Mouse (Mus musculus) lung, postnatal 0 days (tissue): ENCODE measurements around the gene Pelo. TPM values are rescaled to one million over a fixed set of nuclear protein-coding genes. Genes with fewer than 3 reads are reported as not detected.

ENCODE experiments used
- ATAC-seq: fragments of 200-750 bp; cut with Nextera tagmentation; 2 replicates; pipeline ENCODE4 v1.8.0; 2017; ENCODE audit warnings: moderate library complexity
- DNase-seq: peaks from one replicate; pipeline ENCODE4 v3.0.0-alpha.2; 2016; ENCODE audit warnings: low spot score
- H3K27ac ChIP-seq: fragments of 300-500 bp; sonication (generic); 2 replicates; pipeline ENCODE4 v1.5.1; 2014; ENCODE audit warnings: antibody characterized with exemption, mild to moderate bottlenecking, low read length, mixed read lengths
- H3K27me3 ChIP-seq: fragments of 300-500 bp; sonication (generic); replicated peaks from 2 replicates; pipeline ENCODE4 v1.6.1; 2014; ENCODE audit warnings: low read length, mixed read lengths; ENCODE audit not compliant: insufficient read depth
- H3K36me3 ChIP-seq: fragments of 300-500 bp; sonication (generic); 2 replicates; pipeline ENCODE4 v1.6.1; 2014; ENCODE audit warnings: low read length, mixed read lengths; ENCODE audit not compliant: insufficient read depth
- H3K4me1 ChIP-seq: fragments of 300-500 bp; sonication (generic); 2 replicates; pipeline ENCODE4 v1.6.1; 2014; ENCODE audit warnings: antibody characterized with exemption, low read depth, low read length, mixed read lengths; ENCODE audit not compliant: insufficient read depth
- H3K4me2 ChIP-seq: fragments of 300-500 bp; sonication (generic); replicated peaks from 2 replicates; pipeline ENCODE4 v1.6.1; 2014; ENCODE audit warnings: low read depth, mild to moderate bottlenecking, low read length, moderate library complexity, mixed read lengths
- H3K4me3 ChIP-seq: fragments of 300-500 bp; sonication (generic); 2 replicates; pipeline ENCODE4 v1.5.1; 2014; ENCODE audit warnings: low read depth, low read length
- H3K9ac ChIP-seq: fragments of 300-500 bp; sonication (generic); replicated peaks from 2 replicates; pipeline ENCODE4 v1.6.1; 2014; ENCODE audit warnings: low read depth, mild to moderate bottlenecking
- H3K9me3 ChIP-seq: fragments of 300-500 bp; sonication (generic); 2 replicates; pipeline ENCODE4 v1.6.1; 2016; ENCODE audit warnings: low read length, mixed read lengths
- CTCF ChIP-seq: IDR thresholded peaks from 2 replicates; pipeline ENCODE4 v1.5.1; 2016; ENCODE audit warnings: antibody characterized with exemption, mild to moderate bottlenecking
- EP300 ChIP-seq: IDR thresholded peaks from 2 replicates; pipeline ENCODE4 v1.6.1; 2016; ENCODE audit warnings: antibody characterized with exemption, mild to moderate bottlenecking, control low read depth
- WGBS: fragments of 180-500 bp; shearing (Covaris S2); extraction: QIAGEN DNeasy Blood & Tissue Kit; methylation state at CpG from one replicate; pipeline ENCODE4 v1.1.7; 2014; 5-methylcytosine and 5-hydroxymethylcytosine counted together
- polyA plus RNA-seq: library from polyadenylated mRNA; unstranded; fragments of >200 nt; fragmentation: Nextera tagmentation; extraction: Ambion mirVana; gene quantifications from 2 replicates; pipeline ENCODE4 v1.2.1, GENCODE M21; 2015

The Pelo gene
- polyA plus RNA-seq, 1 experiment from 2014 or later = 5.4 TPM

- Histone ChIP-seq H3K27me3 (no peaks in the 10 kb centered on the region), H3K27ac (0 out of 2 replicates have a peak overlapping the region, but pooled peaks have one; percentile 27), H3K4me1 (peaks cover 3% of the 10 kb centered on the region; the same call in 1 of the 2 replicates), H3K4me3 (no peak overlapping the region), H3K4me2 (peak overlapping the region; percentile 42), H3K9ac (no peak overlapping the region), H3K36me3 (no peaks in the 10 kb centered on the region), H3K9me3 (no peaks in the 10 kb centered on the region)
- WGBS = 16% methylated on average over 9 of the region's 9 CpGs
- ATAC-seq (peak; percentile 15; the same call in 1 of the 2 replicates), DNase-seq (no peak)
- TF ChIP-seq CTCF = no peak
- no peak for TF ChIP-seq EP300
Observed at GRCm38 (mm10) chr13:115054783-115055182, 35.2 kb downstream of the Pelo start.

DNA sequence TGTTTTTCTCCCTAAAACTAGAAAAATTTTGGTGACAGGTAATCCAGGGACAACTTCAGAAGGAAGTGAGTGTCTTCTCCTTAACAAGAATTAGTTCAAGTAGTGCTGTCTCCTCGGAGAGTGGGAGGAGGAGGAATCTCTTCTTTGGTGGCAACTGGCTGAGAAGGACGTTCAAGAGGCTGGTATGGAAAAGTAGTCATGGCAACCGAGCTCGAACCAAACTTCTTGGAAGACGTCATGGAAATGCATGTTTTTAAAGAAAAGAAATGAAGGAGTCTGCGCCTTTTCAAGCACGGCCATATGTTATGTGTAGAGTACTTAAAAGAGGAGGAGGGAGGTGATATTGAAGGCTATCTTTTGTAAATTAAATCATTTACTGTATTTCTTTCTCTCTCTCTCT is 37.4 kb downstream of the Pelo start:
- DNase-seq = no peak

GRCm38 (mm10) chr13:115050660-115051559 is 39.1 kb downstream of the Pelo start:
- TF ChIP-seq EP300 = peak; percentile 51
- TF ChIP-seq CTCF = peak; percentile 34; the same call in 1 of the 2 replicates
- DNase-seq = peak; percentile 75
- Histone ChIP-seq H3K27ac (peak overlapping the region; percentile 47; the same call in 1 of the 2 replicates), H3K36me3 (no peaks in the 10 kb centered on the region), H3K4me2 (no peak overlapping the region; the same call in 1 of the 2 replicates), H3K9ac (no peak overlapping the region), H3K4me1 (peaks cover 3% of the 10 kb centered on the region; the same call in 1 of the 2 replicates), H3K9me3 (no peaks in the 10 kb centered on the region), H3K27me3 (no peaks in the 10 kb centered on the region), H3K4me3 (no peak overlapping the region)
- 53% methylated on average over 13 of the region's 13 CpGs for WGBS
- ATAC-seq = peak; percentile 89

More for the DNA sequence above, 37.4 kb downstream of the Pelo start:
- H3K36me3 ChIP-seq = no peaks in the 10 kb centered on the region
- 58% methylated on average over 7 of the region's 7 CpGs for WGBS
- ATAC-seq = no peak
- no peak overlapping the region for H3K27ac ChIP-seq
- peaks cover 3% of the 10 kb centered on the region; the same call in 1 of the 2 replicates for H3K4me1 ChIP-seq
- no peaks in the 10 kb centered on the region for H3K27me3 ChIP-seq
- TF ChIP-seq EP300 (no peak), CTCF (no peak)
- H3K4me3 ChIP-seq = no peak overlapping the region
- H3K4me2 ChIP-seq = no peak overlapping the region
- no peaks in the 10 kb centered on the region for H3K9me3 ChIP-seq
- H3K9ac ChIP-seq = no peak overlapping the region

DNA sequence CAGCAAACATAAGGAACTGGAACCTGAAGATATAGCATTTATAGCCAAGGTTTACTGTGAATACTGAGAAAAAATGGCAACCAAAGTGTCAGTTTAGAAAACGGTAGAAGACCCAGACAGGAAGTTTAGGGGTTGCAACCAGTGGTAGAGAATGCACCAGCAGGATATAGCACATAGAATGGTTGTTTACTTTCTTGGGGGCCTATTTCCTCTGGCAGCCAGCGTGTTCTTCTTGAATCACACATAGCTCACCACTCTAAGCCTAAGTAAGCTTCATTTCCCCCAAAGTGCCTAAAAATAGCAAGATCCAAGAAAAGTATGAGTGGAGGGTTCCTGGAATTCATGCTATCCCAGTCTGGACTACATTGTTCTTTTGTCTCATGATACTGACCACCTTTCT is 47.3 kb downstream of the Pelo start:
- H3K4me3 ChIP-seq = no peak overlapping the region
- TF ChIP-seq CTCF (no peak), EP300 (peak; percentile 68)
- WGBS = 11% methylated on average over 2 of the region's 2 CpGs
- no peaks in the 10 kb centered on the region for H3K27me3 ChIP-seq
- DNase-seq (peak; percentile 52), ATAC-seq (peak; percentile 46)
- H3K9ac ChIP-seq = no peak overlapping the region
- no peak overlapping the region for H3K4me2 ChIP-seq
- H3K27ac ChIP-seq = no peak overlapping the region
- H3K9me3 ChIP-seq = no peaks in the 10 kb centered on the region
- H3K36me3 ChIP-seq = no peaks in the 10 kb centered on the region
- H3K4me1 ChIP-seq = no peaks in the 10 kb centered on the region; the same call in 1 of the 2 replicates

Other genes with a start within 250 kb of the Pelo start
- gene Itga2, start 158.1 kb downstream of the Pelo start, polyA plus RNA-seq = 15.2 and 18.8 TPM in 2 replicates
- 8.7 and 8.9 TPM in 2 replicates for gene Gm49395, start 11.7 kb upstream of the Pelo start, polyA plus RNA-seq
- gene Itga1, start 11.8 kb upstream of the Pelo start, polyA plus RNA-seq = 22.0 and 30.1 TPM in 2 replicates